Mouse (Mus musculus): ENCODE data around the gene A2ml1. TPM values are rescaled to one million over a fixed set of nuclear protein-coding genes. Genes with fewer than 3 reads are reported as not detected.

A2ml1 gene
- total and polyA plus RNA-seq, 2 experiments from 2014 or later = 1.6 to 13.8 TPM

DNA sequence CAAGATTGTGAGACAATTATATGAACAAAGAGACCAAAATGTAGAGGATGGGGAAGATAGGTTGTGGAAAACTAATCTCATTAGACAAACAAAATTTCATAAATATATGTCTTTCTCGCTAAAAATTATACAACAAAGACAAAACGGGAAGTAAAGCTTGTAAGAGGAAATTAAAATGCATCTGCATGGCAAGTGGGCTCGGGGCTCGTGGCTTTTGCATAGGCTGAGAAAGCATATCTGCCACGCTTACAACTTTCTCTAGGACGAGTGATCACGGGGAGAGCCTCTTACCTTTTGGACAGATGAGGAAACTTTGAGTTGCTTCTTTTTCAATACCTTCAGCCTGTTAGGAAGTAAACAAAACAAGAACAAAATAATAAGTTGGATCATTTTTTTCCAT, 27.4 kb downstream of the A2ml1 start:
- no peak for TF ChIP-seq CTCF (IDR thresholded peaks at IDR 0.05; ENCODE audit: low read depth)
- H3K27me3 ChIP-seq (ENCODE audit: insufficient read depth, low read length) = no peaks in the 10 kb centered on the region
- DNase-seq (ENCODE audit: low spot score) = no peak
- no peak overlapping the region for H3K4me3 ChIP-seq (ENCODE audit: low read length)
- no peak overlapping the region for H3K9ac ChIP-seq (replicated peaks; ENCODE audit: low read length)
- no peaks in the 10 kb centered on the region for H3K4me1 ChIP-seq (ENCODE audit: insufficient read depth, low read length)
- no peak overlapping the region for H3K27ac ChIP-seq
- H3K4me2 ChIP-seq (ENCODE audit: low read depth, low read length) = no peak overlapping the region
- no peaks in the 10 kb centered on the region for H3K9me3 ChIP-seq (ENCODE audit: low read length)
- H3K36me3 ChIP-seq (ENCODE audit: insufficient read depth, low read length) = no peaks in the 10 kb centered on the region
- WGBS = 87% methylated on average over 7 of the region's 7 CpGs
- ATAC-seq = no peak

DNA sequence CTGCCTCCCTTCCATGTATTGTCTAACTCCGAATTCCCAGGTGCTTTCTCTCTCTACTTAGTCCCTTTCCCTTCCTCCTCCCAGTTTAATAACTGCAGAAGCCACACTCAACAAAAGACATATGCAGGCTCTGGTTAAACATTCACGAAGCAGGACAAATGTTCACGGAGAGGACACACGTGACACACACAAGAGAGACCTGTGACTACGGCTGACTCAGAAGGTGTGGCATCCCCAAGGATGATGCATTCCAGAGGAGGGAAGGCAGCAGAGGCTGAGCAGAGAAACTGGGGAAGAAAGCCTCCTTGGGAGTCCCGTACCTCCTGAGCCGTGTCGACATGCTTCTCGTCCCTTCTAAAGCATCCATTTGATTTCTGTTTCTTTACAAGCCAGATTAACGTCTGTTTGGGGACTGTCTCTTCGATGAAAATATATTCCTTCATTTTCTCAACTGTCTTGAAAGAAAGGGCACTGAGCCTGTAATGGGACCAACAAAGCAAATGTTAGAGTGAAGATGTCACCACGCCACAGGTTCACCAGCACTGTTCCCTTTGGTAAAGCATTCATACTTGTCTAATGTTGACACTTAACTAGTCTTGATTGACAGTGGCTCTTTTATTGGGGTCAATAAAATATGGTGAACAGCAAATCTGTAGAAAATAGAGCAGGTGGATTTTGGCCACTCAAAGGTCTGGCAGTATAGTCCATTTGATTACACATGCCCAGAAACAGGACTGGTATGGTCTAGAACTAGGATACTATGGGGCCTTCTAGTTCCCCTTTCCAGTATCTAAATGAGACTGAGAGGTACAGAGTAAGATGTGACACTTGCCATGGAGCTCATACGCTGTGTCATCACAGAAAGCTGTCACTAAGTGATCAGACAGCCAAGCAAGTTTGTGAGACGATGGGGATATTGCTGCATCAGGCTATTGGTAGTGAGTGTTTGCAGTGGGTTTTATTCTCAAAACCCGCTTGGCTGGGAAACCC, 31.6 kb downstream of the A2ml1 start:
- no peak for DNase-seq (ENCODE audit: low spot score)
- H3K36me3 ChIP-seq (ENCODE audit: insufficient read depth, low read length) = no peaks in the 10 kb centered on the region
- H3K4me3 ChIP-seq (ENCODE audit: low read length) = no peak overlapping the region
- 80% methylated on average over 15 of the region's 15 CpGs for WGBS
- ATAC-seq = no peak
- no peaks in the 10 kb centered on the region for H3K27me3 ChIP-seq (ENCODE audit: insufficient read depth, low read length)
- no peak overlapping the region for H3K27ac ChIP-seq
- no peak overlapping the region for H3K4me2 ChIP-seq (ENCODE audit: low read depth, low read length)
- no peaks in the 10 kb centered on the region for H3K9me3 ChIP-seq (ENCODE audit: low read length)
- TF ChIP-seq CTCF (IDR thresholded peaks at IDR 0.05; ENCODE audit: low read depth) = no peak
- H3K9ac ChIP-seq (replicated peaks; ENCODE audit: low read length) = no peak overlapping the region
- H3K4me1 ChIP-seq (ENCODE audit: insufficient read depth, low read length) = no peaks in the 10 kb centered on the region

DNA sequence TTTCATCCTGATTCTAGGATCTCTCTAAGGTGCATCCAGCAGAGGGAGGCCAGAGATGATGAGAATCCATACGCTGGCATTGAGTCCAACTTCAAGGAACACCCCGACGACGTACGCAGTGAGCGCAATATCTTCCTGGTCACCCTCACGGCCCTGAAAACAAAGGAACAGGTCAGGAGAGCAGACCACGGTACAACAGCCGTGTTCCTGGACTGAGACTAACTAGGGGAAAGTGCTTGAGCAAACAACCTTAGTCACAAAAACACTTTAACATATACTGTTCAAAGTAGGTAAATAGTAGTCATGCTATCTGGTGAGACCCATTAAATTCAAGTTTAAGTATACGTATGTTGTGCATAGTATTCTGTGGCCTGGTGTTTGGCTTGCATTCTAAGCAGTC, 32.9 kb downstream of the A2ml1 start:
- 89% methylated on average over 10 of the region's 10 CpGs for WGBS
- no peak for DNase-seq (ENCODE audit: low spot score)
- Histone ChIP-seq H3K9me3 (ENCODE audit: low read length) (no peaks in the 10 kb centered on the region), H3K36me3 (ENCODE audit: insufficient read depth, low read length) (no peaks in the 10 kb centered on the region), H3K9ac (replicated peaks; ENCODE audit: low read length) (no peak overlapping the region), H3K4me2 (ENCODE audit: low read depth, low read length) (no peak overlapping the region), H3K27ac (no peak overlapping the region), H3K27me3 (ENCODE audit: insufficient read depth, low read length) (no peaks in the 10 kb centered on the region), H3K4me1 (ENCODE audit: insufficient read depth, low read length) (no peaks in the 10 kb centered on the region), H3K4me3 (ENCODE audit: low read length) (no peak overlapping the region)
- ATAC-seq = no peak
- no peak for TF ChIP-seq CTCF (IDR thresholded peaks at IDR 0.05; ENCODE audit: low read depth)

DNA sequence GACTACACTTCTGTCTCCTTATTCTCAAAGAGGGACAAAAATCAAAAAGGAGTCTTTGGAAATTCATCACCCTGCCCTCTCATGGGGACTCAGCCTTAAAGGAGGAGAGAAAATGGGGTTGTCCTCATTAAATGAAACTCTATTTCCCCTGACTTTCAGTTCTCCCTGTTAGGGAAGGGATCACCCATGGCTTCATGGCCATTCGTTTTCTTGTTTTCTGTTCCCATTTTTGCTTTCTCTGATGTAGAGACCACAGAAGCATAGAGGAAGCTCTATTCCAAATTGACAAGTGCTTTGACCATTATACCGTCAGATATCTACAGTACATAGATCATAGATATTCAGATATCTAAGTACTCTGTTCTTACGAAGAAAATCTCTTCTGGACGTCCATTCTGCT, 36.0 kb downstream of the A2ml1 start:
- 87% methylated on average over 4 of the region's 4 CpGs for WGBS
- no peaks in the 10 kb centered on the region for H3K27me3 ChIP-seq (ENCODE audit: insufficient read depth, low read length)
- H3K4me1 ChIP-seq (ENCODE audit: insufficient read depth, low read length) = no peaks in the 10 kb centered on the region
- no peaks in the 10 kb centered on the region for H3K9me3 ChIP-seq (ENCODE audit: low read length)
- H3K36me3 ChIP-seq (ENCODE audit: insufficient read depth, low read length) = no peaks in the 10 kb centered on the region
- H3K27ac ChIP-seq = no peak overlapping the region
- TF ChIP-seq CTCF (IDR thresholded peaks at IDR 0.05; ENCODE audit: low read depth) = no peak
- ATAC-seq (no peak), DNase-seq (ENCODE audit: low spot score) (no peak)
- no peak overlapping the region for H3K9ac ChIP-seq (replicated peaks; ENCODE audit: low read length)
- H3K4me2 ChIP-seq (ENCODE audit: low read depth, low read length) = no peak overlapping the region
- no peak overlapping the region for H3K4me3 ChIP-seq (ENCODE audit: low read length)

DNA sequence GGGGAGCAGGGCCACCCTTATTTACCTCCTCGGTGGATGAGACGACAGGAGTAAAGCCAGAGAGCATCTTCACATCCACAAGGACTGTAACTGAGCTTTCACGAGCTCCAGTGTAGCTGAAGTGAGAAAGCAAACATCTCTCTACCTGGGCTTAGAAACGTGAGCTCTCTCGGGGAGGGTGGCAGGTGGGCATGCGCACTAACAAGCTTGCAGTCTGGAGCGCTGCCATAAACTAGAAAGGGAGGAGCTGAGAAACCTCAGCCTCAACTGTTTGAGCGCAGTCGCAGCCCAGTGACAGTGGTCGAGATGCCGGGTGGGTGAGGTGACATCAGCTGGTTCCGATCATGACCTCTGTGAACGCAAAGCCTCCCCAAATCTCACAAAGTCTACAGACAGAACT, 38.2 kb downstream of the A2ml1 start:
- H3K4me1 ChIP-seq (ENCODE audit: insufficient read depth, low read length) = no peaks in the 10 kb centered on the region
- no peak overlapping the region for H3K4me2 ChIP-seq (ENCODE audit: low read depth, low read length)
- no peaks in the 10 kb centered on the region for H3K27me3 ChIP-seq (ENCODE audit: insufficient read depth, low read length)
- no peak overlapping the region for H3K4me3 ChIP-seq (ENCODE audit: low read length)
- no peak for ATAC-seq
- H3K36me3 ChIP-seq (ENCODE audit: insufficient read depth, low read length) = no peaks in the 10 kb centered on the region
- no peak overlapping the region for H3K27ac ChIP-seq
- H3K9ac ChIP-seq (replicated peaks; ENCODE audit: low read length) = no peak overlapping the region
- H3K9me3 ChIP-seq (ENCODE audit: low read length) = no peaks in the 10 kb centered on the region
- WGBS = 79% methylated on average over 13 of the region's 13 CpGs
- DNase-seq (ENCODE audit: low spot score) = no peak
- no peak for TF ChIP-seq CTCF (IDR thresholded peaks at IDR 0.05; ENCODE audit: low read depth)

DNA sequence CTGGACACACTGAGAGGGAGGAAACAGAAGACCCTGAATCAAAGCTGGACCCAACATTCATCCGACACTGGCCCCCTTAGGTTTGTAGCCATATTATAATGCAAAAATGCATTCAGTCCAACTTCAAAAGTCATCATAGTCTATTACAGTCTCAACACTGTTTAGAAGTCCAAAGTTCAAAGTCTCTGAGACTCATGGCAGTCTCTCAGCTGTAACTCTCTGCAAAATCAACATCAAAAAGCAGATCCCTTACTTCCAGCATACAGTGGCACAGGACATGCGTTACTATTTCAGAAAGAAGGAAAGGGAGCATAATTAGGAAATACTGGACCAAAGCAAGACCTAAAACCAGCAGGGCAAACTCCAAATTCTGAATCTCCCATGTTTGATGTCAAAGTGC, 46.2 kb downstream of the A2ml1 start:
- ATAC-seq = no peak
- H3K36me3 ChIP-seq (ENCODE audit: insufficient read depth, low read length) = no peaks in the 10 kb centered on the region
- 89% methylated on average over 2 of the region's 2 CpGs for WGBS
- no peaks in the 10 kb centered on the region for H3K4me1 ChIP-seq (ENCODE audit: insufficient read depth, low read length)
- no peaks in the 10 kb centered on the region for H3K9me3 ChIP-seq (ENCODE audit: low read length)
- DNase-seq (ENCODE audit: low spot score) = no peak
- no peak overlapping the region for H3K4me2 ChIP-seq (ENCODE audit: low read depth, low read length)
- no peak overlapping the region for H3K27ac ChIP-seq
- no peak overlapping the region for H3K4me3 ChIP-seq (ENCODE audit: low read length)
- H3K9ac ChIP-seq (replicated peaks; ENCODE audit: low read length) = no peak overlapping the region
- no peaks in the 10 kb centered on the region for H3K27me3 ChIP-seq (ENCODE audit: insufficient read depth, low read length)
- no peak for TF ChIP-seq CTCF (IDR thresholded peaks at IDR 0.05; ENCODE audit: low read depth)

DNA sequence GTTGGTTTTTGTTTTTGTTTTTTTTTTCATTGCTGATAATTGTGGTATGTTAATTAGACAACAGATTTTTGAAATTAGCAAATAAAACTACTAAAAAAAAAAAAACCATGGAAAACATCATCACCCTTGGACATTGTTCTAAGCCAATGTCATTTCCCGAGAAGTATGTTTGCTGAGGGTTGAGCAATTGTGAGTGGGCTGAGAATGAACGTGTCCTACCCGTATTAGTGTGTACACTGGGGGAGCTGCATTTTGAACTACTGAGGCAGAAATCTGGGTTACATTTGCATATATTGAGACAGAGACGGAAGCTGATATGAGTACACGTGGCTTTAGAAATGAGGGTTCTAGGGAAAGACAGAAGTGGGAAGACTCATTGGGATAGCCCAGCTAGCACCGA, 48.1 kb downstream of the A2ml1 start:
- ATAC-seq = no peak
- no peaks in the 10 kb centered on the region for H3K27me3 ChIP-seq (ENCODE audit: insufficient read depth, low read length)
- 89% methylated on average over 6 of the region's 6 CpGs for WGBS

More for the DNA sequence above, 48.1 kb downstream of the A2ml1 start:
- H3K4me2 ChIP-seq (ENCODE audit: low read depth, low read length) = no peak overlapping the region
- H3K9me3 ChIP-seq (ENCODE audit: low read length) = no peaks in the 10 kb centered on the region
- H3K27ac ChIP-seq = no peak overlapping the region
- H3K4me1 ChIP-seq (ENCODE audit: insufficient read depth, low read length) = no peaks in the 10 kb centered on the region
- no peak overlapping the region for H3K9ac ChIP-seq (replicated peaks; ENCODE audit: low read length)
- no peak overlapping the region for H3K4me3 ChIP-seq (ENCODE audit: low read length)
- TF ChIP-seq CTCF (IDR thresholded peaks at IDR 0.05; ENCODE audit: low read depth) = no peak
- H3K36me3 ChIP-seq (ENCODE audit: insufficient read depth, low read length) = no peaks in the 10 kb centered on the region
- DNase-seq (ENCODE audit: low spot score) = no peak

Measured in hindbrain, postnatal 0 days (tissue).